Mouse (Mus musculus) stomach, postnatal 0 days (tissue): Measurements from ENCODE around the gene Npas4. TPM values are rescaled to one million over a fixed set of nuclear protein-coding genes. Genes with fewer than 3 reads are reported as not detected.
"Not testable (repeated sequence)": the region's sequence is repeated elsewhere in the genome, so short reads cannot be mapped to it uniquely, and the experiment has no call there.

Experiments used
- ATAC-seq: fragments of 200-750 bp; cut with Nextera tagmentation; 2 replicates; pipeline ENCODE4 v1.8.0; 2017; ENCODE audit not compliant: low FRiP score, low TSS enrichment
- DNase-seq: peaks from one replicate; pipeline ENCODE4 v3.0.0-alpha.2; 2016; ENCODE audit warnings: low spot score
- H3K27ac ChIP-seq: fragments of 300-500 bp; sonication (generic); replicated peaks from 2 replicates; pipeline ENCODE4 v1.5.1; 2014; ENCODE audit warnings: mild to moderate bottlenecking, control low read depth
- H3K27me3 ChIP-seq: fragments of 300-500 bp; sonication (generic); 2 replicates; pipeline ENCODE4 v1.6.1; 2014; ENCODE audit warnings: low read length; ENCODE audit not compliant: control insufficient read depth, insufficient read depth
- H3K36me3 ChIP-seq: fragments of 300-500 bp; sonication (generic); 2 replicates; pipeline ENCODE4 v1.6.1; 2014; ENCODE audit warnings: low read length, mixed read lengths; ENCODE audit not compliant: control insufficient read depth, insufficient read depth
- H3K4me1 ChIP-seq: fragments of 300-500 bp; sonication (generic); replicated peaks from 2 replicates; pipeline ENCODE4 v1.6.1; 2014; ENCODE audit warnings: antibody characterized with exemption; ENCODE audit not compliant: control insufficient read depth, insufficient read depth
- H3K4me2 ChIP-seq: fragments of 300-500 bp; sonication (generic); replicated peaks from 2 replicates; pipeline ENCODE4 v1.6.1; 2014; ENCODE audit warnings: low read depth, mild to moderate bottlenecking, control low read depth, moderate library complexity
- H3K4me3 ChIP-seq: fragments of 300-500 bp; sonication (generic); 2 replicates; pipeline ENCODE4 v1.5.1; 2014; ENCODE audit warnings: low read depth, low read length, control low read depth
- H3K9ac ChIP-seq: fragments of 300-500 bp; sonication (generic); 2 replicates; pipeline ENCODE4 v1.6.1; 2014; ENCODE audit warnings: mild to moderate bottlenecking, low read length, control low read depth, mixed read lengths
- H3K9me3 ChIP-seq: fragments of 300-500 bp; sonication (generic); 2 replicates; pipeline ENCODE4 v1.6.1; 2016; ENCODE audit warnings: low read length; ENCODE audit not compliant: control insufficient read depth
- CTCF ChIP-seq: IDR thresholded peaks from 2 replicates; pipeline ENCODE4 v1.5.1; 2016; ENCODE audit warnings: antibody characterized with exemption, low read depth, mild to moderate bottlenecking, moderate library complexity
- EP300 ChIP-seq: optimal IDR thresholded peaks from 2 replicates; pipeline ENCODE3; 2016; ENCODE audit warnings: antibody characterized with exemption
- WGBS: fragments of 180-500 bp; shearing (Covaris S2); extraction: QIAGEN DNeasy Blood & Tissue Kit; methylation state at CpG from one replicate; pipeline ENCODE4 v1.1.7; 2014; 5-methylcytosine and 5-hydroxymethylcytosine counted together
- polyA plus RNA-seq: library from polyadenylated mRNA; unstranded; fragments of >200 nt; fragmentation: Nextera tagmentation; extraction: Ambion mirVana; gene quantifications from 2 replicates; pipeline ENCODE4 v1.2.1, GENCODE M21; 2015

Gene Npas4
- polyA plus RNA-seq, 1 experiment from 2014 or later = 0.12 TPM

DNA sequence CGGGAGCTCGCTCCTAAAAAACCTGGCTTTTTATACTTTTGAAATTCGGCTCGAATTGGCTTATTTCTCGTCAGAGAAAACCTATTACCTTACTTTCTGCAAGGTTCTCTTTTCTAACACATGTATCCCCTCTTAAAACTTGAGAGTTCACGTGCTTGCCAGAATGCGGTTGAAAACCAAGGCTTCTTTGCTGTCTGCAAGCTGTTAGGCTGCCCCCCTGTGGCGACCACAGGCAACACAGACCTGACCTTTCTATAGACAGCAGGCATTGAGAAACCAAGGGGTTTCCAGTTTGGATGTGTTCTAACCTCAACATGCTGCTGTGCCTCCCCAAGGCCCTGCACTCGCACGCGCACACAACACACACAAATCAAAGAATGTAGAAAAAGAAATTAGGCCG, 26.7 kb upstream of the Npas4 start:
- TF ChIP-seq EP300 (no peak), CTCF (peak; percentile 84)
- peak; percentile 52; the same call in 1 of the 2 replicates for ATAC-seq

DNA sequence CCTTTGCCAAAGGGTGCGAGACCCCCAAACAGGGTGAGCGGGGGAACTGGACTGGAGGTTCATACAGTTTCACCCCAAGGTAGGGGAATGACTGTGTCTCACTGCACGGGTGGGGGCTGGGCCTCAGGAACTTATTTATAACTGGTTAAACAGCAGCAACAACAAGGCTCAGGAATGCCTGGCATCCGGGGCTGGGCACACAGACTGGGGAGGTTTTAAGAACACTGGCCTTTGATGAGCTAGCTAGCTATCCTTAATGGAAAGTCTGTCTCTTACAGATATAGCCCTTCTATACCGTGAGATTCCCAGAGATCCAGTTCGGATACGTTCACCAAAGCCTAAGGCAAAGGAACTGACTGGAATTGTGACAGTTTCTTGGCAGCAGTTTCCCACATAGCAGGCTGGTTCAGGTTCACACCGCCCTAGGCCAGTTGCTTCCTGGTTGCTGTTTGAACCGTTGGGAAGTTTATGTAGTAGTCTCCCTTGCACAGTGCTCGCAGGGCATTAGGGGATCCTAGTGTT, 26.2 kb upstream of the Npas4 start:
- Histone ChIP-seq H3K27me3 (no peaks in the 10 kb centered on the region), H3K4me1 (0 out of 2 replicates have a peak, but pooled peaks cover 3% of the 10 kb centered on the region), H3K36me3 (no peaks in the 10 kb centered on the region), H3K4me3 (no peak overlapping the region), H3K27ac (peak overlapping the region; percentile 58), H3K4me2 (peak overlapping the region; percentile 27), H3K9me3 (no peaks in the 10 kb centered on the region), H3K9ac (no peak overlapping the region)
- DNase-seq (peak; percentile 70), ATAC-seq (peak; percentile 81)
- 20% methylated on average over 10 of the region's 10 CpGs for WGBS
- TF ChIP-seq CTCF (no peak), EP300 (no peak)

More for the DNA sequence above, 26.7 kb upstream of the Npas4 start:
- H3K4me2 ChIP-seq = peak overlapping the region; percentile 27
- peak; percentile 81 for DNase-seq
- H3K4me1 ChIP-seq = 0 out of 2 replicates have a peak, but pooled peaks cover 3% of the 10 kb centered on the region
- H3K36me3 ChIP-seq = no peaks in the 10 kb centered on the region
- H3K27ac ChIP-seq = peak overlapping the region; percentile 58
- H3K27me3 ChIP-seq = no peaks in the 10 kb centered on the region
- no peak overlapping the region for H3K9ac ChIP-seq
- no peak overlapping the region for H3K4me3 ChIP-seq
- WGBS = 24% methylated on average over 12 of the region's 12 CpGs
- no peaks in the 10 kb centered on the region for H3K9me3 ChIP-seq

DNA sequence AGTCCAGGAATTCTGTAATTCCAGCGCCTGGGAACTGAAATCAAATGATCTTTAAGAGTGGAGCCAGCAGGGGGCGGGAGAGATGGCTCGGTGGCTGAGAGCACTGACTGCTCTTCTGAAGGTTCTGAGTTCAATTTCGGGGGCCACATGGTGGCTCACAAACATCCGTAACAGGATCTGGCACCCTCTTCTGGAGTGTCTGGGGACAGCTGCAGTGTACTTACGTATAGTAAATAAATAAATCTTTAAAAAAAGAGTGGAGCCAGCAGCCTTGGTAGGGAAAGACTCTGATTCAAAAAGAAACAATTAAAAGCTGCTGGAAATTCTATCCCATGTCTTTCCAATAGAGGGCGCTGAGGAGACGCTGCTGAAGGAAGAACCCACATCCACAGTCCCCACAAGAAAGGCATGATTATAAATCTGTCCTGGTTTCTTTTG, 24.9 kb upstream of the Npas4 start:
- no peak overlapping the region for H3K4me2 ChIP-seq
- TF ChIP-seq EP300 (no peak), CTCF (peak; percentile 71)
- no peak overlapping the region for H3K27ac ChIP-seq
- no peaks in the 10 kb centered on the region for H3K9me3 ChIP-seq
- H3K36me3 ChIP-seq = no peaks in the 10 kb centered on the region
- 17% methylated on average over 8 of the region's 8 CpGs for WGBS
- no peak overlapping the region for H3K4me3 ChIP-seq
- DNase-seq (peak; percentile 35), ATAC-seq (no peak)
- no peak overlapping the region for H3K9ac ChIP-seq
- no peaks in the 10 kb centered on the region for H3K27me3 ChIP-seq
- 0 out of 2 replicates have a peak, but pooled peaks cover 3% of the 10 kb centered on the region for H3K4me1 ChIP-seq

DNA sequence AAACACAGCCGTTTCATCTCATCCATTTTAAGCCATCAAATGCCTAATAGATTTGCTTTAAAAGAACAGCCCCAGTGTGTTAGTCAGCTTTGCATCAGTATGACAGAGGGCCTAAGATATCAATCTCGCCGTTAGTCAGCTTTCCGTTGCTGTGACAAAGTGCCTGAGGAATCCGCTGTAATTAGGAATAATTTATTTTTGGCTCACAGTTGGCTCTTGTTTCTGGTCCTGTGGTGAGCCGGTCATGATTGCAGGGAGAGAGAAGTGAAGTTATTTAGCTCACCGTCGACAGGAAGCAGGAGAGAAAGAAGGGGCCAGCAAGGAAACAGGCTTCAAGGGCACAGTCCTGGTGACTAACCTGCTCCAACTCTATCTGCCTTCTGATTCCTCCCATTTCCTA, 23.0 kb upstream of the Npas4 start:
- no peak overlapping the region for H3K4me3 ChIP-seq
- no peak overlapping the region for H3K4me2 ChIP-seq
- H3K36me3 ChIP-seq = no peaks in the 10 kb centered on the region
- H3K27ac ChIP-seq = no peak overlapping the region
- 53% methylated on average over 8 of the region's 8 CpGs for WGBS
- no peak for DNase-seq
- 0 out of 2 replicates have a peak, but pooled peaks cover 3% of the 10 kb centered on the region for H3K4me1 ChIP-seq
- no peak; the same call in 1 of the 2 replicates for ATAC-seq
- H3K9me3 ChIP-seq = no peaks in the 10 kb centered on the region
- H3K9ac ChIP-seq = no peak overlapping the region
- no peaks in the 10 kb centered on the region for H3K27me3 ChIP-seq
- TF ChIP-seq CTCF (no peak), EP300 (no peak)

DNA sequence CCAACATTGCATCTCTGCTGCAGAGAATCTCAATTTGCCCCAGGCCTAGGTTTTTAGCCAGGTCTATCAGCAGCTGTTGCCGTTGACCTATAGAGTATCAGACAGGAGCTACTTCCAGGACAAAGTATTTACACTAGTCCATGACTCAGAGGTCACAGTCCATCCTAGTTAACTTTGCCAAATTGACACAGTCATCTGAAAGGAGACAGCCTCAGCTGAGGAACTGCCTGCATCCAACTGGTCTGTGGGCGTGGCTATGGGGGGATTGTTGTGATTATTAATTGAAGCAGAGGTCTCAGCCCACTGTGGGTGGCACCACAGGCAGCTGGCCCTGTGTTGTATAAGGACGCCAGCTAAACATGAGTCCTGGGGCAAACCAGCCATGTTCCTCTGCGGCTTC, 14.8 kb upstream of the Npas4 start:
- H3K27me3 ChIP-seq = no peaks in the 10 kb centered on the region
- no peak overlapping the region for H3K4me2 ChIP-seq
- no peaks in the 10 kb centered on the region for H3K36me3 ChIP-seq
- TF ChIP-seq CTCF (no peak), EP300 (no peak)
- no peak overlapping the region for H3K9ac ChIP-seq
- no peaks in the 10 kb centered on the region for H3K4me1 ChIP-seq
- H3K9me3 ChIP-seq = no peaks in the 10 kb centered on the region
- peak; percentile 52 for DNase-seq
- H3K27ac ChIP-seq = no peak overlapping the region
- peak; percentile 84 for ATAC-seq
- no peak overlapping the region for H3K4me3 ChIP-seq
- 53% methylated on average over 4 of the region's 4 CpGs for WGBS

DNA sequence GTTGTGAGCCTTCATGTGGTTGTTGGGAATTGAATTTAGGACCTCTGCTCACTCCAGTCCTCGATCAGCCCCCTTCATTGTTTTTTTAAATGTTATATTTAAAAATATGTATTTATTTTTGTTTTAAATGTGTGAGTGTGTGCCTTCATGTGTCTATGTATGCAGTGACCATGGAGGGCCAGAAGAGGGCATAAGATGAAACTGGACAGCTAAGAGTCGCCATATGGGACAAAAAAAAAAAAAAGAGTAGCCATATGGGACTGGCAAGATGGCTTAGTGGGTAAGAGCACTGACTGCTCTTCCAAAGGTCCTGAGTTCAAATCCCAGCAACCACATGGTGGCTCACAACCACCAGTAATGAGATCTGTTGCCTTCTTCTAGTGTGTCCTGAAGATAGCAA, 13.5 kb upstream of the Npas4 start:
- H3K9ac ChIP-seq, H3K36me3 ChIP-seq, H3K9me3 ChIP-seq, H3K4me2 ChIP-seq, ATAC-seq, H3K27ac ChIP-seq, DNase-seq, H3K27me3 ChIP-seq, H3K4me1 ChIP-seq, H3K4me3 ChIP-seq: not testable (repeated sequence)
- WGBS = 55% methylated on average over 2 of the region's 2 CpGs
- TF ChIP-seq CTCF = peak; percentile 37; the same call in 1 of the 2 replicates
